Mouse (Mus musculus) myocyte (in vitro differentiated cells): Measurements from ENCODE around the gene Gcgr. TPM values are rescaled to one million over a fixed set of nuclear protein-coding genes. Genes with fewer than 3 reads are reported as not detected.
"Not testable (repeated sequence)": the region's sequence is repeated elsewhere in the genome, so short reads cannot be mapped to it uniquely, and the experiment has no call there.

Experiments used
- H3K27me3 ChIP-seq: one replicate; pipeline ENCODE4 v1.6.1; 2011; ENCODE audit not compliant: control insufficient read depth, insufficient read depth, insufficient read length
- H3K36me3 ChIP-seq: one replicate; pipeline ENCODE4 v1.6.1; 2011; ENCODE audit not compliant: control insufficient read depth, insufficient read depth
- H3K4me2 ChIP-seq: one replicate; pipeline ENCODE4 v1.6.1; 2011; ENCODE audit warnings: low read depth, control low read depth
- H3K4me3 ChIP-seq: one replicate; pipeline ENCODE4 v1.5.1; 2011; ENCODE audit warnings: mild to moderate bottlenecking, control low read depth, moderate library complexity
- H3K79me2 ChIP-seq: one replicate; pipeline ENCODE4 v1.6.1; 2011; ENCODE audit not compliant: control insufficient read depth, insufficient read depth
- H3ac ChIP-seq: one replicate; pipeline ENCODE4 v1.6.1; 2011; ENCODE audit not compliant: control insufficient read depth, insufficient read length
- CEBPB ChIP-seq: IDR thresholded peaks from 2 replicates; pipeline ENCODE4 v1.6.1; 2011; ENCODE audit warnings: mild to moderate bottlenecking, moderate library complexity; ENCODE audit not compliant: poor library complexity, insufficient read depth, severe bottlenecking
- E2F4 ChIP-seq: IDR thresholded peaks from one replicate; pipeline ENCODE4 v1.6.1; 2011; ENCODE audit warnings: mild to moderate bottlenecking, control low read depth, moderate library complexity; ENCODE audit not compliant: insufficient read depth
- MAX ChIP-seq: IDR thresholded peaks from one replicate; pipeline ENCODE4 v1.6.1; 2011; ENCODE audit warnings: low read depth, mild to moderate bottlenecking, control low read depth
- MYOD1 ChIP-seq, 3 experiments: IDR thresholded peaks; one replicate each; pipeline ENCODE4 v1.6.1; 2011; ENCODE audit warnings: control low read depth in 2 of 3, low read depth in 2 of 3, mild to moderate bottlenecking in 2 of 3, moderate library complexity in 1 of 3; ENCODE audit not compliant: insufficient read length in 2 of 3, control insufficient read depth in 1 of 3
- MYOG ChIP-seq, 3 experiments: IDR thresholded peaks; one replicate each; pipeline ENCODE4 v1.6.1; 2011; ENCODE audit warnings: control low read depth in 2 of 3, low read depth in 2 of 3, mild to moderate bottlenecking in 2 of 3; ENCODE audit not compliant: insufficient read length in 2 of 3, control insufficient read depth in 1 of 3, insufficient read depth in 1 of 3
- POLR2A ChIP-seq: IDR thresholded peaks from one replicate; pipeline ENCODE4 v1.6.1; 2011; ENCODE audit warnings: low read depth, mild to moderate bottlenecking, control low read depth, moderate library complexity; ENCODE audit not compliant: insufficient read length
- POLR2AphosphoS2 ChIP-seq: IDR thresholded peaks from one replicate; pipeline ENCODE4 v1.6.1; 2011; ENCODE audit warnings: low read depth, control low read depth; ENCODE audit not compliant: insufficient read length
- REST ChIP-seq: IDR thresholded peaks from one replicate; pipeline ENCODE4 v1.6.1; 2011; ENCODE audit warnings: mild to moderate bottlenecking, control low read depth, moderate library complexity; ENCODE audit not compliant: insufficient read depth, insufficient read length
- SRF ChIP-seq: IDR thresholded peaks from one replicate; pipeline ENCODE4 v1.6.1; 2011; ENCODE audit warnings: low read depth; ENCODE audit not compliant: control insufficient read depth, insufficient read length
- TCF12 ChIP-seq: IDR thresholded peaks from one replicate; pipeline ENCODE4 v1.6.1; 2011; ENCODE audit warnings: mild to moderate bottlenecking, control low read depth; ENCODE audit not compliant: poor library complexity, insufficient read depth, severe bottlenecking
- TCF3 ChIP-seq: IDR thresholded peaks from one replicate; pipeline ENCODE4 v1.6.1; 2011; ENCODE audit warnings: low read depth, control low read depth; ENCODE audit not compliant: insufficient read length
- USF1 ChIP-seq: IDR thresholded peaks from one replicate; pipeline ENCODE4 v1.6.1; 2011; ENCODE audit warnings: low read depth, mild to moderate bottlenecking, control low read depth, moderate library complexity
- polyA plus RNA-seq: library from polyadenylated mRNA; unstranded; fragments of >200 nt; fragmentation: generic; extraction: Trizol; gene quantifications from one replicate; pipeline ENCODE4 v1.2.1, GENCODE M21; 2012; ENCODE audit warnings: missing spikeins

Gcgr gene
- polyA plus RNA-seq, 1 experiment, result 0.05 TPM

- H3K27me3 ChIP-seq, result no peaks in the 10 kb centered on the region
- H3K36me3 ChIP-seq, result no peaks in the 10 kb centered on the region
- no peak overlapping the region for H3K4me3 ChIP-seq
- no peak overlapping the region for H3ac ChIP-seq
- no peaks in the 10 kb centered on the region for H3K79me2 ChIP-seq
- H3K4me2 ChIP-seq, result peak overlapping the region; percentile 80
- no peak for TF ChIP-seq TCF3
- no peak for TF ChIP-seq E2F4
- no peak for TF ChIP-seq MAX
- no peak for TF ChIP-seq SRF
- no peak for TF ChIP-seq MYOG (IDR thresholded peaks at IDR 0.05; ENCODE audit: control insufficient read depth in 1 of 3, insufficient read depth in 1 of 3, insufficient read length in 2 of 3, low read depth in 2 of 3)
- TF ChIP-seq MYOD1 (IDR thresholded peaks at IDR 0.05; ENCODE audit: control insufficient read depth in 1 of 3, insufficient read length in 2 of 3, low read depth in 2 of 3), result no peak
- no peak for TF ChIP-seq USF1
- TF ChIP-seq CEBPB, result no peak
- TF ChIP-seq TCF12, result no peak
Observed at GRCm38 (mm10) chr11:120510375-120511030, 20.0 kb upstream of the Gcgr start.

- Histone ChIP-seq H3K4me2 (peak overlapping the region; percentile 16), H3K79me2 (no peaks in the 10 kb centered on the region), H3ac (no peak overlapping the region), H3K4me3 (no peak overlapping the region), H3K36me3 (no peaks in the 10 kb centered on the region), H3K27me3 (no peaks in the 10 kb centered on the region)
- TF ChIP-seq MYOD1 (IDR thresholded peaks at IDR 0.05; ENCODE audit: control insufficient read depth in 1 of 3, insufficient read length in 2 of 3, low read depth in 2 of 3), result peak in 1 of 3 experiments; percentile 55
- peak in 1 of 3 experiments; percentile 8 for TF ChIP-seq MYOG (IDR thresholded peaks at IDR 0.05; ENCODE audit: control insufficient read depth in 1 of 3, insufficient read depth in 1 of 3, insufficient read length in 2 of 3, low read depth in 2 of 3)
- no peak for TF ChIP-seq POLR2A
- no peak for TF ChIP-seq USF1
- TF ChIP-seq CEBPB, result no peak
Observed at GRCm38 (mm10) chr11:120512790-120513453, 17.6 kb upstream of the Gcgr start.

- not testable (repeated sequence) for H3K27me3 ChIP-seq, H3K79me2 ChIP-seq, H3K4me2 ChIP-seq, H3K4me3 ChIP-seq, H3ac ChIP-seq, H3K36me3 ChIP-seq
Observed at GRCm38 (mm10) chr11:120514262-120514661, 16.2 kb upstream of the Gcgr start.

- no peak overlapping the region for H3K4me2 ChIP-seq
- no peak overlapping the region for H3ac ChIP-seq
- no peaks in the 10 kb centered on the region for H3K36me3 ChIP-seq
- H3K27me3 ChIP-seq, result no peaks in the 10 kb centered on the region
- H3K79me2 ChIP-seq, result no peaks in the 10 kb centered on the region
- no peak for TF ChIP-seq MYOD1 (IDR thresholded peaks at IDR 0.05; ENCODE audit: control insufficient read depth in 1 of 3, insufficient read length in 2 of 3, low read depth in 2 of 3)
- no peak for TF ChIP-seq REST
- TF ChIP-seq CEBPB, result no peak
- no peak for TF ChIP-seq USF1
- TF ChIP-seq TCF3, result no peak
- no peak for TF ChIP-seq TCF12
- no peak for TF ChIP-seq POLR2AphosphoS2
- TF ChIP-seq POLR2A, result no peak
- TF ChIP-seq SRF, result no peak
- TF ChIP-seq E2F4, result no peak
- TF ChIP-seq MYOG (IDR thresholded peaks at IDR 0.05; ENCODE audit: control insufficient read depth in 1 of 3, insufficient read depth in 1 of 3, insufficient read length in 2 of 3, low read depth in 2 of 3), result no peak
- TF ChIP-seq MAX, result no peak
- no peak overlapping the region for H3K4me3 ChIP-seq
Observed at GRCm38 (mm10) chr11:120515611-120516010, 14.9 kb upstream of the Gcgr start.

- no peaks in the 10 kb centered on the region for H3K36me3 ChIP-seq
- no peaks in the 10 kb centered on the region for H3K27me3 ChIP-seq
- no peak overlapping the region for H3K4me2 ChIP-seq
- no peak overlapping the region for H3ac ChIP-seq
- TF ChIP-seq USF1 (no peak), REST (no peak), CEBPB (no peak), MYOD1 (IDR thresholded peaks at IDR 0.05; ENCODE audit: control insufficient read depth in 1 of 3, insufficient read length in 2 of 3, low read depth in 2 of 3) (no peak), TCF3 (no peak), E2F4 (no peak), POLR2AphosphoS2 (no peak), SRF (no peak), TCF12 (no peak)
- no peak overlapping the region for H3K4me3 ChIP-seq
- H3K79me2 ChIP-seq, result no peaks in the 10 kb centered on the region
Observed at GRCm38 (mm10) chr11:120517147-120517546, 13.4 kb upstream of the Gcgr start.
